Mouse (Mus musculus) megakaryocyte, embryonic 14.5 days (primary cell): Measurements from ENCODE around the gene Fahd2a. TPM values are rescaled to one million over a fixed set of nuclear protein-coding genes. Genes with fewer than 3 reads are reported as not detected.
A peak's percentile ranks its signal among the peaks of the same experiment; 100 is the strongest.

Experiments
- H3K27me3 ChIP-seq: replicated peaks from 2 replicates; pipeline ENCODE3; 2012; ENCODE audit warnings: inconsistent platforms
- H3K36me3 ChIP-seq: replicated peaks from 2 replicates; pipeline ENCODE3; 2012; ENCODE audit warnings: low read length, inconsistent platforms, mixed read lengths
- H3K4me1 ChIP-seq: 2 replicates; pipeline ENCODE4 v1.6.1; 2012; ENCODE audit warnings: inconsistent platforms
- H3K4me3 ChIP-seq: replicated peaks from 2 replicates; pipeline ENCODE3; 2012; ENCODE audit warnings: moderate library complexity, mild to moderate bottlenecking, inconsistent platforms
- H3K9me3 ChIP-seq: 2 replicates; pipeline ENCODE4 v1.6.1; 2012; ENCODE audit warnings: inconsistent platforms
- FLI1 ChIP-seq: IDR thresholded peaks from 2 replicates; pipeline ENCODE4 v1.6.1; 2012; ENCODE audit warnings: low read length, inconsistent platforms, mixed read lengths
- GATA1 ChIP-seq: IDR thresholded peaks from 3 replicates; pipeline ENCODE4 v1.6.1; 2012; ENCODE audit warnings: mixed read lengths, low read length, inconsistent platforms, borderline replicate concordance
- polyA plus RNA-seq: library from polyadenylated mRNA; stranded (reverse); fragments of >175 nt; gene quantifications from 2 replicates; pipeline ENCODE4 v1.2.3, GENCODE M21; 2012; ENCODE audit warnings: low replicate concordance; ENCODE audit not compliant: insufficient read depth

Gene Fahd2a
- polyA plus RNA-seq, 1 experiment = 15.2 TPM

GRCm38 (mm10) chr2:127470183-127470582 is 25.8 kb upstream of the Fahd2a start:
- H3K4me3 ChIP-seq = no peak overlapping the region
- TF ChIP-seq FLI1 = no peak
- TF ChIP-seq GATA1 = no peak
- peaks cover 31% of the 10 kb centered on the region for H3K4me1 ChIP-seq
- H3K36me3 ChIP-seq = no peaks in the 10 kb centered on the region
- H3K27me3 ChIP-seq = peaks cover 58% of the 10 kb centered on the region
- H3K9me3 ChIP-seq = no peaks in the 10 kb centered on the region

DNA sequence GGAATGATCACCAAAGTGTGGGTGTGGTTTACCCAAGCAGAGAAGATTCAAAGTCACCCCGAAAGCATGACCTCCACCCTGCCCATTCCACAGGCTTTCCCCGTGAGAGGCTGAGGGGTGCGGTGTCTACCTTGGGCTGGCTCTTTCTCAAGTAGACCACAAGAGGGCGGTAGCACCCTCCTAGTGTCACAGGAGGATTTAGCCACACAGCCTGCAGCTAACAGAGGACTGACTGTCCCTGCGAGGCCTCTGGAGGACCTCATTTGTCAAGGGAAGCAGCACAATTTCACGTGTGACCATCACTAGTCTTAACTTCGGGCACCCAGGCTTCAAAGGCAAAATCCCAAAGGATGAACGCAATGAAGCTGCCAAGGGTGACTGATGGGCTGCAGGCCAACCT is 17.9 kb upstream of the Fahd2a start:
- H3K4me3 ChIP-seq = no peak overlapping the region
- H3K9me3 ChIP-seq = no peaks in the 10 kb centered on the region
- TF ChIP-seq FLI1 (no peak), GATA1 (no peak)
- no peaks in the 10 kb centered on the region for H3K36me3 ChIP-seq
- H3K27me3 ChIP-seq = peaks cover 87% of the 10 kb centered on the region
- H3K4me1 ChIP-seq = peaks cover 32% of the 10 kb centered on the region

DNA sequence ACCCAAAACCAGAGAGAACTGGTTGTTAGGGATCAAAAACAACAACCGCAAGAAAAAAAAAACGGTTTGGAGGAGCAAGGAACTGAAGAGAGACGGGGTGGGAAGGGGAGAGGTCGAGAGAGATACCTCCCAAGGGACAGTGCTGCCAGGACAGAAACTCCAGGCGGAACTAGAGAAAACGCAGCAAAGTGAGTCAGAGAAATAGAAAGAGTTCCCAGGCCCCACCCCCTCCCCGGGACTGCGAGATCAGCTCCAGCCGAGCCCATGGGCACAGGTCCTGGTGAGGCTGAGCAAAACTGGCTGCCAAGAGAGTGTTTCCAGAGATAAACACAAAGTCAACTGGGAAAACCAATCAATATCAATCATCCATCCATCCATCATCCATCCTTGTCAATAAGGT is 17.0 kb upstream of the Fahd2a start:
- peaks cover 89% of the 10 kb centered on the region for H3K27me3 ChIP-seq
- no peaks in the 10 kb centered on the region for H3K36me3 ChIP-seq
- TF ChIP-seq FLI1 (no peak), GATA1 (no peak)
- H3K4me3 ChIP-seq = no peak overlapping the region
- H3K4me1 ChIP-seq = peaks cover 32% of the 10 kb centered on the region
- H3K9me3 ChIP-seq = no peaks in the 10 kb centered on the region

- Histone ChIP-seq H3K4me1 (peaks cover 20% of the 10 kb centered on the region), H3K27me3 (peaks cover 88% of the 10 kb centered on the region)
- TF ChIP-seq GATA1 (no peak), FLI1 (no peak)
Measured at GRCm38 (mm10) chr2:127459341-127459740, 15.0 kb upstream of the Fahd2a start.

GRCm38 (mm10) chr2:127453764-127454163 is 9.4 kb upstream of the Fahd2a start:
- peaks cover 78% of the 10 kb centered on the region for H3K27me3 ChIP-seq
- H3K4me3 ChIP-seq = no peak overlapping the region
- H3K9me3 ChIP-seq = no peaks in the 10 kb centered on the region; the same call in 1 of the 2 replicates
- no peak for TF ChIP-seq FLI1
- no peak for TF ChIP-seq GATA1
- H3K36me3 ChIP-seq = no peaks in the 10 kb centered on the region
- H3K4me1 ChIP-seq = peaks cover 28% of the 10 kb centered on the region

More at GRCm38 (mm10) chr2:127459341-127459740, 15.0 kb upstream of the Fahd2a start:
- Histone ChIP-seq H3K4me3 (no peak overlapping the region), H3K9me3 (no peaks in the 10 kb centered on the region), H3K36me3 (no peaks in the 10 kb centered on the region)

- H3K36me3 ChIP-seq = no peaks in the 10 kb centered on the region
- H3K9me3 ChIP-seq = no peaks in the 10 kb centered on the region; the same call in 1 of the 2 replicates
- peaks cover 28% of the 10 kb centered on the region for H3K4me1 ChIP-seq
- no peak for TF ChIP-seq GATA1
- no peak for TF ChIP-seq FLI1
- no peak overlapping the region for H3K4me3 ChIP-seq
- H3K27me3 ChIP-seq = peaks cover 80% of the 10 kb centered on the region
Measured at GRCm38 (mm10) chr2:127453141-127453540, 8.8 kb upstream of the Fahd2a start.

- Histone ChIP-seq H3K36me3 (no peaks in the 10 kb centered on the region), H3K27me3 (peaks cover 73% of the 10 kb centered on the region), H3K9me3 (no peaks in the 10 kb centered on the region; the same call in 1 of the 2 replicates), H3K4me3 (peak overlapping the region; percentile 40), H3K4me1 (peaks cover 33% of the 10 kb centered on the region)
- TF ChIP-seq FLI1 = no peak
Measured at GRCm38 (mm10) chr2:127451748-127452147, 7.4 kb upstream of the Fahd2a start.

DNA sequence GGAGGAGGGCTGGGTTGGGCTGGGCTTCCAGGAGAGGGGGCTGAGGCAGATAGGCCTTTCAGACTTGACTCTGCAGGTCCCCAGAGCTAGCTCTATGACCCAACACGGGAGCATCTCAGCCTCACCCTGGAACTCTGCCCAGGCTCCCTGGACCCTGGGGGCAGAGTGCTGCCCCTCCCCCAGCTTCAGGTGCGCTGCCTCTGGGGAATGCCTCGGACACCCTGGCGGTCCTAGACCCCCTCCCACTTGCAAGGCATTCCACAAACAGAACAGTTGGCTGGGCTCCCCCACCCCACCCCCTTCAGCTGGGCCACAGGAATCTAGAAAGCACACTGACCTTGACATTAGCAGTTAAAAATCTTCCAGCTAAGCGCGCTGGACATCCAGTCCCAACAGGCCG is 5.3 kb upstream of the Fahd2a start:
- no peak for TF ChIP-seq FLI1
- TF ChIP-seq GATA1 = no peak
- Histone ChIP-seq H3K9me3 (no peaks in the 10 kb centered on the region; the same call in 1 of the 2 replicates), H3K4me3 (no peak overlapping the region), H3K27me3 (peaks cover 55% of the 10 kb centered on the region), H3K4me1 (peaks cover 37% of the 10 kb centered on the region), H3K36me3 (no peaks in the 10 kb centered on the region)

DNA sequence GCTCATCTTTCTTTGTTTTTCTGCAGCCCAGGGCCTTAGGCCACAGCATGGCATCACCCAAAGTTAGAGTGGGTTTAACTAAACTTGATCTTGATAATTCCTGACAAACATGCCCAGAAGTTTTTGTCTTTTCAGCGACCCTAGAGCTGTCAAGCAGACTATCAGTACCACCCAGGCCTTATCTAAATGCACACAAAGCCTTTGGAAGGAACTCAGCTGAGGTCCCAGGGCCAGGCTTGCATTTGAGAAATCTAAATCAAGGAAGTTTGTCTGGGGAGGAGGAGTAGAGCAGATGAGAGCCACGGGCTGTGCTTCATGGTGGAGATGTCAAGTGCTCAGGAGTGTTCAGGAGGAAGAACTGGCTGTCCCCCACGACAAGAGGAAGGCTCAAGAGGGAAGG is 2.5 kb upstream of the Fahd2a start:
- TF ChIP-seq GATA1 (no peak), FLI1 (no peak)
- H3K4me3 ChIP-seq = no peak overlapping the region
- H3K36me3 ChIP-seq = peaks cover 4% of the 10 kb centered on the region
- peaks cover 39% of the 10 kb centered on the region for H3K27me3 ChIP-seq
- no peaks in the 10 kb centered on the region for H3K9me3 ChIP-seq
- peaks cover 46% of the 10 kb centered on the region for H3K4me1 ChIP-seq

DNA sequence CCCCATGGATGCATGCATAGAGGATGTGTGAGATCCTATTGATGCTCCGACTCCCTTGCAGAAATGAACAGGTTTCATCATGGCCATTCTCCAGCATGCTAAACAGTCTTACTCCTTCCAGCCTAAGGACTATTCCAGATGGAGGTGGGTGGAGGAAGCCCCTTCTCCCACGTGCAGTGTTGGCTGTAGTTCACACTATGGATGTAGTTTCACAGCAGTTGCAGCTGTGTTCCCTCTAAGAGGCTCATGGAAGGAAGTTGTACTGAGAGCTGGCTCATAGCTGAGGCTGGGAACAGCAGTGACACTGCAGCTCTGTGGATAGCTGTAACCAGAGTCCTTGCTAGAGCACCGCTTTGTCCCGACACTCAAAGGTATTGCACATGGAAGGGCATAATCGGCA is 6.7 kb downstream of the Fahd2a start:
- peaks cover 33% of the 10 kb centered on the region for H3K4me1 ChIP-seq
- TF ChIP-seq GATA1 (no peak), FLI1 (no peak)
- peaks cover 5% of the 10 kb centered on the region for H3K27me3 ChIP-seq
- peaks cover 86% of the 10 kb centered on the region for H3K36me3 ChIP-seq
- no peak overlapping the region for H3K4me3 ChIP-seq
- no peaks in the 10 kb centered on the region for H3K9me3 ChIP-seq

- Histone ChIP-seq H3K27me3 (peaks cover 5% of the 10 kb centered on the region), H3K4me3 (no peak overlapping the region), H3K4me1 (peaks cover 19% of the 10 kb centered on the region), H3K9me3 (no peaks in the 10 kb centered on the region), H3K36me3 (peaks cover 75% of the 10 kb centered on the region)
- TF ChIP-seq GATA1 (no peak), FLI1 (no peak)
Measured at GRCm38 (mm10) chr2:127435554-127435953, 8.8 kb downstream of the Fahd2a start.
